Mouse (Mus musculus) macrophage (primary cell): ENCODE measurements at regions not wholly inside any gene's neighbourhood (a gene's known extent, or its start where the extent isn't known, plus 50 kb on each side); places are given as distances from the start of the nearest gene placed in this dataset.

Source experiments
- H3K27ac ChIP-seq: fragments of 350-480 bp; formaldehyde crosslinking; 2 replicates; pipeline ENCODE4 v1.9.0; 2021
- H3K36me3 ChIP-seq: fragments of 350-480 bp; formaldehyde crosslinking; 2 replicates; pipeline ENCODE4 v1.9.0; 2021; ENCODE audit errors: inconsistent target
- H3K4me3 ChIP-seq: fragments of 350-480 bp; formaldehyde crosslinking; 2 replicates; pipeline ENCODE4 v1.9.0; 2021; ENCODE audit errors: inconsistent target
- H3K79me2 ChIP-seq: fragments of 350-480 bp; formaldehyde crosslinking; 2 replicates; pipeline ENCODE4 v1.9.0; 2021; ENCODE audit errors: inconsistent target
- WGBS: methylation state at CpG from one replicate; pipeline ENCODE4 v1.1.7; 2026; ENCODE audit warnings: inconsistent platforms; ENCODE audit not compliant: missing documents; 5-methylcytosine and 5-hydroxymethylcytosine counted together

DNA sequence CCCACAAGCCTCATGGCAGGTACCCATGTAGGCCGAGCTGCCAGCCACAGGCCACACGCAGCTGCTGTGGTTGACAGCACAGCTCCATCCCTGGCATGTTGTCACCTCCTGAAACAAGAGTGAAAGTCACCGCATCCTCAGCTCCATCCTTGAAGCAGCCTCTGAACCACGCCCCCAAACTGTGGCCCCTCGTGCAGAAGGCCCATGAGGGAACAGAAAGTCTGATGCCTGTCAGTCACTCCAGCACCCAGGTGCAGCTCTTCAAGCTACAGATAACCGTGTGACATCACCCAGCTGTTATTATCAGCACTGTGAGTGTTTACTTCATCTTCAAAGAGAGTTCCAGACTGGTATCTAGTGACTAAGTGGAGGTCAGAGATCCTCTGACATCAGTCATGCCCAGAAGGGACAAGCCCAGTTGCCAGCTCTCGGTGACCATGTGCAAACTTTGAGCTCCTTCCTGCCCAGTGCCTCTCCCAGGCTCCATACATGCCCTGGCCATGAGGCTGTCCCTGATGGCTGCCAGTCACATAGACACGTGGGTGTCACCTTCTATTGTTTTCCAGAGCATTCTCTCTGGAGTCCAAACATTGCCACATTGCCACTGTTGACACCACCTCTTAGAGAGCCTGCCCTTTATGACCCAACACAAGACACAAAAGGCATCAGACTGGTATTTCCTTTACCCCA lies 97.8 kb downstream of the Tomm20 start:
- peak overlapping the region; percentile 100 for H3K27ac ChIP-seq
- WGBS: 32% methylated on average over 8 of the region's 8 CpGs

DNA sequence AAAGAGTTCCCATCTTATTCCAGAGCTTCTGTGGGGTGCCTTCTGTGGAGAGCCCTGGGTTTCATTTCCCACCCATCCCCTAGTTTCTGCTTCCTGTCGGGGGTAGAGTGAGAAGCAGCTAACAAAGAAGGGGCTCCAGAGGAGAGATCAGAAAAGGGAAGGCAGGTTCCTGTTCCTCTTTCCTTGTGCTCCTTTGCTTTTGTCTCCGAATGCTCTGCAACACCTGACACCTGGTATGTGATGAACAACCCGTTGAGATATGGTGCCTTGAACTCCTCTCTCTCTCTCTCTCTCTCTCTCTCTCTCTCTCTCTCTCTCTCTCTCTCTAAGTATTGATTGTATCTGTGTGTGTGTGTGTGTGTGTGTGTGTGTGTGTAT lies 99.5 kb downstream of the Tomm20 start:
- WGBS: 3% methylated on average over 3 of the region's 3 CpGs
- no peaks in the 10 kb centered on the region for H3K36me3 ChIP-seq
- H3K27ac ChIP-seq: peak overlapping the region; percentile 100
- no peak overlapping the region for H3K4me3 ChIP-seq
- H3K79me2 ChIP-seq: no peaks in the 10 kb centered on the region

More for the DNA sequence above, 97.8 kb downstream of the Tomm20 start:
- H3K36me3 ChIP-seq: no peaks in the 10 kb centered on the region
- no peaks in the 10 kb centered on the region for H3K79me2 ChIP-seq
- H3K4me3 ChIP-seq: no peak overlapping the region

DNA sequence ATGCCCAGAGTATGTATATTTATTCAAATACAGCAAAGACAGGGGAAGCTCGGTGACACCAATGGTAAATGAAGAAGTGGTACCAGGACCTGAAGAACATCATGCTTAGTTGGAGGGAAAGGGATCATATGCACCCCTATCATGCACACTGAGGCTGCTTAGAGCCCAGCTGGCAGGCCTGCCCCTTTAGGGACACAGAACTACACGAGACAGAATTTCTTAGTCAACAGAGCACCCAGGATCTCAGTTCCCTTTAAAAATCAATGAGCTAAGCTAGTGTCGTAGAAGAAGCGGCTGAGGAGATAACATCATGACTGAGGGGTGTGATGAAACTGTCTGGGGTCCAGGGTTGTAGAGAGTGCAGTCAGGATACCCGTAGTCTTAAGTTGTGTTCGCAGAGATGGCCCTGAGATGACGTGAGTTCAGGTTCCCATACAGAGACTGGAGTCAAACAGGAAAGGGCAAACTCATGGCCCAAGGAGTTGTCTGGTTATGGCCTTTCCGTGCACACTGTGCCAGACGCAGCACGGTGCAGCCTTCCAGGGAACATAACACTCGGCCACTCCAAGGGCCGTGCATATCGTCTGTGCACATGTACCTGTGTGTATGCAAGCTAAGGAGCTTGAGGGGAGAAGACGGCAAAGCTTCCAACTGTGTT lies 100.0 kb downstream of the Tomm20 start:
- no peaks in the 10 kb centered on the region for H3K79me2 ChIP-seq
- H3K4me3 ChIP-seq: no peak overlapping the region
- WGBS: 35% methylated on average over 14 of the region's 14 CpGs
- H3K36me3 ChIP-seq: no peaks in the 10 kb centered on the region
- peak overlapping the region; percentile 100 for H3K27ac ChIP-seq

- Histone ChIP-seq H3K27ac (peak overlapping the region; percentile 100), H3K4me3 (no peak overlapping the region), H3K79me2 (no peaks in the 10 kb centered on the region), H3K36me3 (no peaks in the 10 kb centered on the region)
- 62% methylated on average over 4 of the region's 4 CpGs for WGBS
These were observed 101.0 kb downstream of the Tomm20 start for GRCm38 (mm10) chr8:126844627-126845026.

DNA sequence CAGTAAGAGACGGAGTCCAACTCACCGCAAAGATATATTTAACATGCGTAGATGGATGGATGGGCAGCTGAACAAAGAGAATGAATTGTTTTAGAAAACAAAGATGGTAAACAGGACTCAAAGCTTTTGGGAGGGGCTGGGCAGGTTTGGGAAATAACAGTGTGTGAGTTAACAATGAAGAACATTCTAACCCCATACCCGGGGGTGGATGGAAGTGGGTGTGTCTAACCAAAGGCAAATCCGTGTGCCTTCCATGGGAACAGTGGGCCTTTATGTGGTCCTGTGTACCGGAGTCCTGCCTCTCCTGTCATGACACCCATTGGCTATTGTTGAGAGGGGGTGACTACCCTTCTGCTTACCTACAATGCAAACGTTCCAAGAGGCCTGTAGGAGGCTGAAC lies 104.5 kb downstream of the Tomm20 start:
- WGBS: 90% methylated on average over 7 of the region's 7 CpGs
- Histone ChIP-seq H3K27ac (0 out of 2 replicates have a peak overlapping the region, but pooled peaks have one; percentile 94), H3K79me2 (no peaks in the 10 kb centered on the region), H3K4me3 (no peak overlapping the region), H3K36me3 (no peaks in the 10 kb centered on the region)

GRCm38 (mm10) chr8:126839712-126840355 lies 105.8 kb downstream of the Tomm20 start:
- H3K4me3 ChIP-seq: no peak overlapping the region
- peak overlapping the region; percentile 94 for H3K27ac ChIP-seq
- H3K36me3 ChIP-seq: no peaks in the 10 kb centered on the region
- H3K79me2 ChIP-seq: no peaks in the 10 kb centered on the region
- 30% methylated on average over 5 of the region's 5 CpGs for WGBS

GRCm38 (mm10) chr8:126839039-126839711 lies 106.5 kb downstream of the Tomm20 start:
- WGBS: 17% methylated on average over 8 of the region's 8 CpGs
- no peak overlapping the region for H3K4me3 ChIP-seq
- peak overlapping the region; percentile 94 for H3K27ac ChIP-seq
- no peaks in the 10 kb centered on the region for H3K36me3 ChIP-seq
- no peaks in the 10 kb centered on the region for H3K79me2 ChIP-seq

DNA sequence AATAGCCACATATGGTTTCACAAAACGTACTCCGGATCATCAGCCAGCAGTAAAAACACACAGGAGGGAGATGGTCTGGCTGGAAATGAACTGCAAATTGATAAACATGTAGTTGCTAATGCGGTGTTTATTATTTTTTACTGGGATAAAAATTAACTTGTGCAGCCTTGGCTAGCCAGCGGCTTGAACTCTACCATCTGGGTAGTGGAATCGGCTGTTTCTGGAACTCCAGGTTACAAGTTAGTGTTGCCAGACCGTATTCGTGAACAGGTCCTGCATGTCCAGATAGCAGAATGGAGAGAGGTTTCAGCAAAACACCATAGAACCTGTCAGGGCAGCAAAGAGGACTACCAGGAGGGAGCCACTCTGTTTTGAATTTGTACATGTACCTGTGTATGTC lies 107.4 kb downstream of the Tomm20 start:
- Histone ChIP-seq H3K36me3 (no peaks in the 10 kb centered on the region), H3K27ac (peak overlapping the region; percentile 94), H3K4me3 (no peak overlapping the region), H3K79me2 (no peaks in the 10 kb centered on the region)
- 91% methylated on average over 7 of the region's 7 CpGs for WGBS

GRCm38 (mm10) chr8:126837318-126838025 lies 108.2 kb downstream of the Tomm20 start:
- Histone ChIP-seq H3K4me3 (no peak overlapping the region), H3K36me3 (no peaks in the 10 kb centered on the region), H3K27ac (peak overlapping the region; percentile 94), H3K79me2 (no peaks in the 10 kb centered on the region)
- 44% methylated on average over 9 of the region's 9 CpGs for WGBS

DNA sequence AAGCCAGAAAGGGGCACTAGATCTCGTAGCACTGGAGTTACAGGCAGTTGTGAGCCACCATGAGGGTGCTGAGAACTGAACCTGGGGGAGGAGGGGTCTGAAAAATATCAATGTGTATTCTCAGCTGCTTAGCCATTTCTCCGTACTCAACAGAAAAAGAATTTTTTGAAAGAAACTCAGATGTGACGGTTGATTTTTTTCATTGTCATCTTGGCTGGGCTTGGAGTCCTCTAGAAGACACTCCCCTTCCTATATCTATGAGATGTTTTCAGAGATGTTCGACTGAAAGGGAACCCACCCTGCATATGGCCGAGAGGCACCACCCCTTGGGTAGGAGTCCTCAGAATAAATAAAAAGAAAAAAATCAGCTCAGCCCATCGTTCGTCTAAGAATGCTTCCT lies 110.1 kb downstream of the Tomm20 start:
- H3K4me3 ChIP-seq: no peak overlapping the region
- no peaks in the 10 kb centered on the region for H3K79me2 ChIP-seq
- no peaks in the 10 kb centered on the region for H3K36me3 ChIP-seq
- 65% methylated on average over 7 of the region's 7 CpGs for WGBS
- peak overlapping the region; percentile 99 for H3K27ac ChIP-seq

DNA sequence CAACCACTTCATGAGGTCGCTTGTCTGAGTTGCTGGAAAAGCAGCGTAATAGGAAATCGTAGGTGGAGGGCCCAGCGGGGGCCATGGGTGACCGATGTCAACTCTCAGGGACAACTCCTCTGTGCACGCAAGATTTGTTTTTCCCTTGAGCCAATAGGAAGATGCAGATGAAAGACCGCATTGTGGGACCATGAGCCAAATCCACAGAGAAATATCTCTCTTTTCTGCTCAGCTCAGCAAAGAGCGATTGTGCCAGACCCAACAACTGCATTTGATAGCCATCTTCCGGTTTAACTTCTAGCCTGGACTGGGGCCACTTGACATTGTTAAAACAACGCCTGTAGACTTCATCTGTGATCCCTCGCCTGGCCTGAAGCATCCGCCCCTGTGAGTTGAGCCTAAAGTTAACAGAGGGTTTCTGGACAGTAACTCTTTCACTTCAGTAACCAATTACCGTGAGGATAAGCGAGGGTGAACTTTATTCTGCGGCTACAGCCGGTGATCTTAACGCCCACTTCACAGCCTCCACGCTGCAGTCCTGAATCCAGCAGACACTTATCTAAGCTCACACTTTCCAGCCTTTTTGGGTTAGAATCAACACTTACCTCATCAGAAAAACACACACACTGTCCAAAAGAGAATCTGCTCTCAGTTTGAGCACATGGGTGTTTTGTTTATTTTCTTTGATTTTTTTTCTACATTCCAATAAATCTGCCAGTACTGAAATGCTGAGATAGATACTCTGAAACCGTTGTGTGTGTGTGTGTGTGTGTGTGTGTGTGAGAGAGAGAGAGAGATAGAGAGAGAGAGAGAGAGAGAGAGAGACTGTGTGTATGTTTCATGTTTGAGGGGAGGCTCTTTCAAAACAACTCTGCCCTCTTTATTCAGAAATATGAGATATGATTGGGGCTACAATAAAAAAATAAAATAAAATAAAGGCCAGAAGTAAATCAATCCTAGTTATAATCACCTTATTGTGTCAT lies 111.9 kb downstream of the Tomm20 start:
- 12% methylated on average over 19 of the region's 19 CpGs for WGBS
- Histone ChIP-seq H3K27ac (peak overlapping the region; percentile 99), H3K36me3 (no peaks in the 10 kb centered on the region), H3K79me2 (no peaks in the 10 kb centered on the region), H3K4me3 (no peak overlapping the region)

- Histone ChIP-seq H3K27ac (peak overlapping the region; percentile 99), H3K36me3 (no peaks in the 10 kb centered on the region), H3K79me2 (no peaks in the 10 kb centered on the region), H3K4me3 (no peak overlapping the region)
- WGBS: 0% methylated on average over 5 of the region's 5 CpGs
These were observed 112.6 kb downstream of the Tomm20 start for GRCm38 (mm10) chr8:126833006-126833405.

- 4% methylated on average over 12 of the region's 12 CpGs for WGBS
- Histone ChIP-seq H3K4me3 (no peak overlapping the region), H3K27ac (peak overlapping the region; percentile 99), H3K79me2 (no peaks in the 10 kb centered on the region), H3K36me3 (no peaks in the 10 kb centered on the region)
These were observed 113.3 kb downstream of the Tomm20 start for GRCm38 (mm10) chr8:126832163-126832978.
